7 mouse cellular contexts compared by ENCODE assay signal in the genomic region with DNA sequence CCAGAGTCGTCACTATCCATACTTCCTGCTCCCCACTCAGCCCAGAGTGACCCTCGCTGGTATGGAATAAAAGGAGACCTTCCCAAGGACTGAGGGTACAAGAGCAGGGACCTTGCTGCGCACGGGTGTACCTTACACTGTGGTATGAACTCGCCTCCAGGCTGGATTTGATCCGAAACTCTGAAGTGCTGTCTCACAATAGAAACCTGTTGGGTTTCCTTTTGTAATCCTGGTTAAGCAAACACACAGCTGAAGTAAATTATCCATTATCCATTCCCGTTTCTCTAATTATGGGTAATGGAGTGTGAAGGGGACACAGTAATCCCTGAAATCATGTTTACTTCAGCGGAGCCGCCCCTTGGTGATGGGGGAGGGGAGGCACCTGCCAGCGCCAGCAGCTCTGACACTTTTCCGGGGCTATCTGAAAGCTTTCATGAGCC. TPM values are rescaled to one million over a fixed set of nuclear protein-coding genes. Genes with fewer than 3 reads are reported as not detected.
DNase-seq lines count a peak whose midpoint lies in the region; ATAC-seq and TF ChIP-seq lines count a peak whose summit lies in the region.

No protein-coding gene starts in this region.

- H3K4me1 ChIP-seq in liver, adult 2 months (ENCODE audit: control insufficient read depth, insufficient read depth, low read length) = peaks cover 36% of the 10 kb centered on the region
- H3K4me1 ChIP-seq in liver, embryonic 11.5 days (replicated peaks; ENCODE audit: control insufficient read depth, insufficient read depth, low read length) = peaks cover 24% of the 10 kb centered on the region
- peaks cover 22% of the 10 kb centered on the region for H3K4me1 ChIP-seq in forebrain, embryonic 15.5 days
- H3K4me1 ChIP-seq in kidney, embryonic 15.5 days = peaks cover 52% of the 10 kb centered on the region

- H3K9me3 ChIP-seq in liver, embryonic 11.5 days (ENCODE audit: control insufficient read depth, low read length) = no peaks in the 10 kb centered on the region
- no peaks in the 10 kb centered on the region for H3K9me3 ChIP-seq in forebrain, embryonic 15.5 days
- no peaks in the 10 kb centered on the region for H3K9me3 ChIP-seq in kidney, embryonic 15.5 days (replicated peaks)

- H3K4me2 ChIP-seq in liver, embryonic 11.5 days = no peak overlapping the region
- H3K4me2 ChIP-seq in forebrain, embryonic 15.5 days (replicated peaks) = no peak overlapping the region
- peak overlapping the region; percentile 34 for H3K4me2 ChIP-seq in kidney, embryonic 15.5 days

- H3K4me3 ChIP-seq in liver, adult 2 months (ENCODE audit: insufficient read depth, low read depth, low read length) = no peak overlapping the region
- H3K4me3 ChIP-seq in liver, embryonic 11.5 days (ENCODE audit: low read depth, low read length) = no peak overlapping the region
- no peak overlapping the region for H3K4me3 ChIP-seq in forebrain, embryonic 15.5 days
- H3K4me3 ChIP-seq in kidney, embryonic 15.5 days (replicated peaks) = 0 out of 2 replicates have a peak overlapping the region, but pooled peaks have one; percentile 2

- H3K27me3 ChIP-seq in liver, adult 2 months (ENCODE audit: control insufficient read depth, insufficient read depth, low read length) = no peaks in the 10 kb centered on the region
- no peaks in the 10 kb centered on the region for H3K27me3 ChIP-seq in liver, embryonic 11.5 days (replicated peaks; ENCODE audit: control insufficient read depth, insufficient read depth, low read length)
- H3K27me3 ChIP-seq in forebrain, embryonic 15.5 days = no peaks in the 10 kb centered on the region
- H3K27me3 ChIP-seq in kidney, embryonic 15.5 days = no peaks in the 10 kb centered on the region

- peaks cover 42% of the 10 kb centered on the region for H3K79me2 ChIP-seq in liver, adult 2 months (ENCODE audit: control insufficient read depth, insufficient read depth, low read length)

- TF ChIP-seq POLR2A in liver, adult 2 months (IDR thresholded peaks at IDR 0.05; ENCODE audit: extremely low read depth, insufficient read depth, low read length) = no peak

- WGBS in liver, adult 2 months = 25% methylated on average over 11 of the region's 11 CpGs
- WGBS in liver, embryonic 11.5 days = 67% methylated on average over 11 of the region's 11 CpGs
- WGBS in forebrain, embryonic 15.5 days = 6% methylated on average over 11 of the region's 11 CpGs
- 32% methylated on average over 11 of the region's 11 CpGs for WGBS in kidney, embryonic 15.5 days

- no peak for TF ChIP-seq CTCF in liver, adult 2 months (IDR thresholded peaks at IDR 0.05; ENCODE audit: low read depth, low read length)

- peak overlapping the region; percentile 38 for H3K27ac ChIP-seq in liver, adult 2 months (replicated peaks; ENCODE audit: insufficient read depth, low read depth, low read length)
- no peak overlapping the region for H3K27ac ChIP-seq in liver, embryonic 11.5 days (ENCODE audit: low read depth, low read length)
- H3K27ac ChIP-seq in forebrain, embryonic 15.5 days (replicated peaks) = no peak overlapping the region
- peak overlapping the region; percentile 4; the same call in 1 of the 2 replicates for H3K27ac ChIP-seq in kidney, embryonic 15.5 days

- H3K36me3 ChIP-seq in liver, adult 2 months (ENCODE audit: control insufficient read depth, insufficient read depth, low read length) = peaks cover 28% of the 10 kb centered on the region
- peaks cover 14% of the 10 kb centered on the region for H3K36me3 ChIP-seq in liver, embryonic 11.5 days (ENCODE audit: control insufficient read depth, insufficient read depth, low read length)
- H3K36me3 ChIP-seq in forebrain, embryonic 15.5 days = peaks cover 28% of the 10 kb centered on the region
- H3K36me3 ChIP-seq in kidney, embryonic 15.5 days = peaks cover 44% of the 10 kb centered on the region

- H3K9ac ChIP-seq in liver, adult 2 months (ENCODE audit: low read depth, low read length) = peak overlapping the region; percentile 16
- H3K9ac ChIP-seq in liver, embryonic 11.5 days (ENCODE audit: low read depth, low read length) = no peak overlapping the region
- H3K9ac ChIP-seq in forebrain, embryonic 15.5 days (replicated peaks) = no peak overlapping the region
- no peak overlapping the region for H3K9ac ChIP-seq in kidney, embryonic 15.5 days

- intact Hi-C loops in left cerebral cortex, postnatal 36 days (cut with DNase I) = no loop called here

- no peak for ATAC-seq in liver, embryonic 11.5 days (replicated peaks; ENCODE audit: low FRiP score)
- ATAC-seq in forebrain, embryonic 15.5 days (replicated peaks) = peak; percentile 27; the same call in 1 of the 2 replicates
- ATAC-seq in kidney, embryonic 15.5 days (replicated peaks; ENCODE audit: low FRiP score) = peak; percentile 57

- DNase-seq in liver, adult 2 months (ENCODE audit: extremely low read depth, low read depth, low spot score) = peak; percentile 62
- DNase-seq in liver, embryonic 11.5 days (ENCODE audit: low spot score) = no peak
- DNase-seq in retina, postnatal 1 day = peak; percentile 87
- DNase-seq in frontal cortex, postnatal 10 days (ENCODE audit: low spot score in 2 of 2) = no peak
- DNase-seq in left cerebral cortex, postnatal 36 days (ENCODE audit: low spot score in 2 of 2) = no peak

RNA-seq across cellular contexts. Expression of gene Cnn3, which starts 21.8 kb away (rescaled TPM):
- 146 and 163 TPM in 2 replicates for total RNA-seq in liver, adult 2 months (2014; rRNA removed)
- polyA plus RNA-seq in liver, adult 2 months (2012; rRNA removed) = 92.4 and 116 TPM in 2 replicates
- 294 and 295 TPM in 2 replicates for polyA plus RNA-seq in liver, embryonic 11.5 days (2014; fragmentation: Nextera tagmentation; extraction: Ambion mirVana)
- polyA plus RNA-seq in forebrain, embryonic 15.5 days (2015; fragmentation: Nextera tagmentation; extraction: Ambion mirVana) = 645 and 663 TPM in 2 replicates
- 607 and 612 TPM in 2 replicates for polyA plus RNA-seq in kidney, embryonic 15.5 days (2015; fragmentation: Nextera tagmentation; extraction: Ambion mirVana)
- total RNA-seq in left cerebral cortex, postnatal 36 days (2021) = 10 to 100 TPM; 63.0 to 67.5 TPM

Comparison
In these comparisons a context has a peak if more than half of its experiments do, and no peak if none do; other contexts are left out.
1. DNase-seq: peak in liver, adult 2 months (single experiment) and retina, postnatal 1 day (single experiment); none in liver, embryonic 11.5 days (single experiment), frontal cortex, postnatal 10 days (0 of 2) and left cerebral cortex, postnatal 36 days (0 of 2).
2. H3K27ac ChIP-seq: peak in liver, adult 2 months (single experiment) and kidney, embryonic 15.5 days (single experiment); none in liver, embryonic 11.5 days (single experiment) and forebrain, embryonic 15.5 days (single experiment).